Mouse (Mus musculus) lung, adult 2 months (tissue): ENCODE data around the gene Fam210b.

Source experiments
- CTCF ChIP-seq: fragments of 200-500 bp; IDR thresholded peaks from 2 replicates; pipeline ENCODE4 v1.5.1; 2011; ENCODE audit warnings: mild to moderate bottlenecking, low read length, control low read depth; ENCODE audit not compliant: insufficient read depth
- POLR2A ChIP-seq: fragments of 200-500 bp; IDR thresholded peaks from 2 replicates; pipeline ENCODE4 v1.6.1; 2011; ENCODE audit warnings: low read depth, mild to moderate bottlenecking, control low read depth, low read length, borderline replicate concordance; ENCODE audit errors: extremely low read depth

DNA sequence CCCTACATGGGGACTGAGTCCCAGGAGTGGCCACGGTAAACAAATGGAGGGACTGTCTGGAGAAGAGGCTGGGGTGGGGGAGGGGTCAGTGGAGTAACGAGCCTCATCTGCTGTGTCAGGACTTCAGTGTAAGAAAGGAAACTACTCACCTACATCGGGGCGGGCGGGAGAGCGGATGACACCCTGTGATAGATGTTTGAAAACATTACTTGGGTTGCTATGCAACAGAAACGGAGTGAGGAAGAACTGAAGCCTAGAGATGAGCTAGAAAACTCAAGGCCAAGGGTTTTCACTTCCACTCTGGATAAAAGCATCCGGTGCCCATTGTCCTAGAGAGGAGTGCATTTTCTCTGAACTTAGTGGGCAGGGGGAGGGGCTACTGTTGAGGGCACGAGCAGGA, 54.5 kb downstream of the Fam210b start:
- no peak for TF ChIP-seq CTCF
- TF ChIP-seq POLR2A: no peak
